Mouse (Mus musculus) thymus, postnatal 0 days (tissue): ENCODE measurements around the gene B230217C12Rik. TPM values are rescaled to one million over a fixed set of nuclear protein-coding genes. Genes with fewer than 3 reads are reported as not detected.
A peak's percentile ranks its signal among the peaks of the same experiment; 100 is the strongest.
"Not testable (repeated sequence)": the region's sequence is repeated elsewhere in the genome, so short reads cannot be mapped to it uniquely, and the experiment has no call there.

Source experiments
- DNase-seq: peaks from one replicate; pipeline ENCODE4 v3.0.0-alpha.2; 2015; ENCODE audit warnings: low spot score
- polyA plus RNA-seq: library from polyadenylated mRNA; unstranded; fragments of >200 nt; fragmentation: Nextera tagmentation; extraction: Ambion mirVana; gene quantifications from 2 replicates; pipeline ENCODE4 v1.2.1, GENCODE M21; 2015

Gene B230217C12Rik
- polyA plus RNA-seq, 1 experiment from 2014 or later: 4.5 TPM

- no peak for DNase-seq
Observed at GRCm38 (mm10) chr11:97824895-97825294, 15.7 kb upstream of the B230217C12Rik start.

- peak; percentile 85 for DNase-seq
Observed at GRCm38 (mm10) chr11:97825295-97825694, 15.3 kb upstream of the B230217C12Rik start.

- DNase-seq: peak; percentile 71
Observed at GRCm38 (mm10) chr11:97825971-97826370, 14.6 kb upstream of the B230217C12Rik start.

- DNase-seq: peak; percentile 42
Observed at GRCm38 (mm10) chr11:97826414-97826813, 14.2 kb upstream of the B230217C12Rik start.

- DNase-seq: no peak
Observed at GRCm38 (mm10) chr11:97827654-97828053, 12.9 kb upstream of the B230217C12Rik start.

GRCm38 (mm10) chr11:97829365-97829764, 11.2 kb upstream of the B230217C12Rik start:
- DNase-seq: no peak

- DNase-seq: no peak
Observed at GRCm38 (mm10) chr11:97829913-97830476, 10.6 kb upstream of the B230217C12Rik start.

- DNase-seq: no peak
Observed at GRCm38 (mm10) chr11:97830501-97830900, 10.1 kb upstream of the B230217C12Rik start.

- DNase-seq: no peak
Observed at GRCm38 (mm10) chr11:97832001-97832400, 8.6 kb upstream of the B230217C12Rik start.

GRCm38 (mm10) chr11:97833352-97833751, 7.2 kb upstream of the B230217C12Rik start:
- no peak for DNase-seq

GRCm38 (mm10) chr11:97836541-97836940, 4.0 kb upstream of the B230217C12Rik start:
- peak; percentile 63 for DNase-seq

GRCm38 (mm10) chr11:97837051-97837450, 3.5 kb upstream of the B230217C12Rik start:
- DNase-seq: not testable (repeated sequence)

GRCm38 (mm10) chr11:97837641-97838149, 2.9 kb upstream of the B230217C12Rik start:
- no peak for DNase-seq

- no peak for DNase-seq
Observed at GRCm38 (mm10) chr11:97838779-97839440, 1.7 kb upstream of the B230217C12Rik start.

- DNase-seq: no peak
Observed at GRCm38 (mm10) chr11:97839441-97840134, 992 bp upstream of the B230217C12Rik start.

GRCm38 (mm10) chr11:97840135-97840490, 467 bp upstream of the B230217C12Rik start:
- DNase-seq: no peak

- DNase-seq: peak; percentile 50
Observed at GRCm38 (mm10) chr11:97840991-97841661, 546 bp downstream of the B230217C12Rik start.

- DNase-seq: no peak
Observed at GRCm38 (mm10) chr11:97842001-97842400, 1.4 kb downstream of the B230217C12Rik start.

- no peak for DNase-seq
Observed at GRCm38 (mm10) chr11:97850367-97850766, 9.8 kb downstream of the B230217C12Rik start.

GRCm38 (mm10) chr11:97851601-97852000, 11.0 kb downstream of the B230217C12Rik start:
- DNase-seq: no peak

GRCm38 (mm10) chr11:97855473-97855872, 14.9 kb downstream of the B230217C12Rik start:
- DNase-seq: no peak

GRCm38 (mm10) chr11:97862148-97862547, 21.6 kb downstream of the B230217C12Rik start:
- DNase-seq: no peak
